Mouse (Mus musculus) testis, adult 2 months (tissue): ENCODE results near the gene Snph. TPM values are rescaled to one million over a fixed set of nuclear protein-coding genes. Genes with fewer than 3 reads are reported as not detected.

Source experiments
- H3K27ac ChIP-seq: fragments of 200-500 bp; 2 replicates; pipeline ENCODE4 v1.5.1; 2012; ENCODE audit warnings: low read depth, low read length; ENCODE audit not compliant: control insufficient read depth, insufficient read depth
- H3K27me3 ChIP-seq: fragments of 200-500 bp; 2 replicates; pipeline ENCODE4 v1.6.1; 2012; ENCODE audit warnings: mild to moderate bottlenecking, low read length, moderate library complexity; ENCODE audit not compliant: control insufficient read depth, insufficient read depth
- H3K36me3 ChIP-seq: fragments of 200-500 bp; 2 replicates; pipeline ENCODE4 v1.6.1; 2012; ENCODE audit warnings: mild to moderate bottlenecking, low read length; ENCODE audit not compliant: control insufficient read depth, insufficient read depth
- H3K4me1 ChIP-seq: fragments of 200-500 bp; 2 replicates; pipeline ENCODE4 v1.6.1; 2012; ENCODE audit warnings: low read length; ENCODE audit not compliant: control insufficient read depth, insufficient read depth
- H3K4me3 ChIP-seq: fragments of 200-500 bp; 2 replicates; pipeline ENCODE4 v1.5.1; 2012; ENCODE audit warnings: low read depth, mild to moderate bottlenecking, low read length, moderate library complexity, mixed read lengths; ENCODE audit not compliant: control insufficient read depth
- CTCF ChIP-seq: fragments of 200-500 bp; IDR thresholded peaks from 2 replicates; pipeline ENCODE4 v1.5.1; 2012; ENCODE audit warnings: low read depth, mild to moderate bottlenecking, inconsistent platforms, low read length, moderate library complexity; ENCODE audit not compliant: control insufficient read depth, insufficient read depth, insufficient replicate concordance
- POLR2A ChIP-seq: fragments of 200-500 bp; IDR thresholded peaks from 2 replicates; pipeline ENCODE4 v1.6.1; 2012; ENCODE audit warnings: low read depth, mild to moderate bottlenecking, inconsistent platforms, low read length, moderate library complexity; ENCODE audit not compliant: control insufficient read depth
- polyA plus RNA-seq: library from polyadenylated mRNA; depleted of rRNA; stranded (reverse); fragments of >200 nt; gene quantifications from 2 replicates; pipeline ENCODE4 v1.2.3, GENCODE M21; 2012

Snph gene
- polyA plus RNA-seq, 1 experiment: 0.20 TPM

DNA sequence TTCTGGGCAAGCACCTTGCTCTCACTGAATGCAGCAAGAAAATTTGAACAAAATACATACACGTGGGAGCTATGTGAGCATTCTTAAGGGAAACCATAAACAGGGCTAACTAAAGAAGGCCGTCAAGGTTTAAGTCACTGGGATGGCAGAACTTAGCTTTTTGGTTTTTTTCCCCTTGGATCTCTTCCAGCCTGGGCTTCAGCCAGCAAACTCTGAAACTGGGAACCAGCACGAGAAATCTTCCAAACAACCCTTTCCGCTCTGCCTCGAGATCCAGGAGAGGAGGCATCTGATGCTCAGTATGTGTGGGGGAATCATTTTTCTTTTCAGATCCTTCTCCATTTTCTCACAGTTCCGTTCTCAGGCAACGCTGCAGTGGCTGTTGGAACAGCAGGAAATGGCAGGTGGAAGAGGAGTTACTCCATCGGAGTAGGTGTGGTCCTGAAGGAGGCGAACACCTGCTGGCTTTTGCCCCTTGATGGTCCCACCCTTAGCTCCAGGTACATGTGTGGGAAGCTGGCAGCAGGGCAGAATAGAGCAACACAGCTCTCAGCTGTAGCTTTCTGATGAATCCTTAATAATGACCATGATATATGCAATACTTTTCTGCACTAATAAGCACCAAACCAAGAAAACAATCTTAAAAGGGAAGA is 3.1 kb upstream of the Snph start:
- Histone ChIP-seq H3K27me3 (no peaks in the 10 kb centered on the region; the same call in 1 of the 2 replicates), H3K4me3 (no peak overlapping the region), H3K36me3 (no peaks in the 10 kb centered on the region), H3K4me1 (peaks cover 2% of the 10 kb centered on the region), H3K27ac (no peak overlapping the region)
- no peak for TF ChIP-seq CTCF
- no peak for TF ChIP-seq POLR2A

DNA sequence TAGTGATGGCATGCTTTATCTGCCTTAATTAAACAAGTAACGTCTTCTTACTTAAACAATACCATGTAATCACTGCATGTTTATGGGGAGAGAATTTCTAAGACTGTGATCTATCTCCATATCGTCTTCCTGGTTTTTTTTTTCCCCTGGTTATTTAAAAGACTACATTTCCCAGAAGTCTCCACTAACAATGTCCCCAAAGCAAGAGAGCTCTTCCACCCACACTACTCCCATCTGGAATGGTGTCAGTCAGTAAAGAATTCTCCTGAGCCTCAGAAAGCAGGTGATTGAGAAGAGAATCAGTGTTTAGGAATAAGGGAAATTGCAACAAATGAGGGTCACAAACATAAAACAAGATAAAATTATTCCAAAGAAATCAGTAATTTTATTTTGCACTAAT is 2.5 kb upstream of the Snph start:
- H3K36me3 ChIP-seq: no peaks in the 10 kb centered on the region
- H3K27ac ChIP-seq: no peak overlapping the region
- no peak overlapping the region for H3K4me3 ChIP-seq
- H3K27me3 ChIP-seq: no peaks in the 10 kb centered on the region; the same call in 1 of the 2 replicates
- TF ChIP-seq CTCF: no peak
- TF ChIP-seq POLR2A: no peak
- peaks cover 2% of the 10 kb centered on the region for H3K4me1 ChIP-seq

DNA sequence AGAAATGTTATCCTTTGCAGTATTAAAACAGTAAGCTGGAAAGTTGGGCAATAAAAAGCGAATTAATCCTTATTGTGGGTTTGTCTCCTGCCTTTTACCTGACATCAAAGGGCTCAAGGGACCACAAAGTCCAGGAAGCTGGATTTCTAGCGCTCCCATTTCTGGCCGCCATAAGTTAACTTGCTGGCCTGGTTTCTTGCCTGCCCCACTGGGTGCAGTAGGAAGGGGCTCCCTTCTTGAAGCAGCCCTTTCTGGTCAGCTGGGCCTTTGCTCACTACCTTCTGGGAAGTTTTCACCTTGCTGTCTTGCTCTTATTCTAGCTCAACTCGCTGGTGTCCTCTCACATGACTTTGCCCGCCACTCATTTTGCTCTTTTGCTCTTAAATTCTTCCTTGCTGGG is 589 bp upstream of the Snph start:
- Histone ChIP-seq H3K36me3 (no peaks in the 10 kb centered on the region), H3K4me1 (peaks cover 2% of the 10 kb centered on the region), H3K4me3 (no peak overlapping the region), H3K27me3 (no peaks in the 10 kb centered on the region; the same call in 1 of the 2 replicates), H3K27ac (no peak overlapping the region)
- no peak for TF ChIP-seq POLR2A
- no peak for TF ChIP-seq CTCF

DNA sequence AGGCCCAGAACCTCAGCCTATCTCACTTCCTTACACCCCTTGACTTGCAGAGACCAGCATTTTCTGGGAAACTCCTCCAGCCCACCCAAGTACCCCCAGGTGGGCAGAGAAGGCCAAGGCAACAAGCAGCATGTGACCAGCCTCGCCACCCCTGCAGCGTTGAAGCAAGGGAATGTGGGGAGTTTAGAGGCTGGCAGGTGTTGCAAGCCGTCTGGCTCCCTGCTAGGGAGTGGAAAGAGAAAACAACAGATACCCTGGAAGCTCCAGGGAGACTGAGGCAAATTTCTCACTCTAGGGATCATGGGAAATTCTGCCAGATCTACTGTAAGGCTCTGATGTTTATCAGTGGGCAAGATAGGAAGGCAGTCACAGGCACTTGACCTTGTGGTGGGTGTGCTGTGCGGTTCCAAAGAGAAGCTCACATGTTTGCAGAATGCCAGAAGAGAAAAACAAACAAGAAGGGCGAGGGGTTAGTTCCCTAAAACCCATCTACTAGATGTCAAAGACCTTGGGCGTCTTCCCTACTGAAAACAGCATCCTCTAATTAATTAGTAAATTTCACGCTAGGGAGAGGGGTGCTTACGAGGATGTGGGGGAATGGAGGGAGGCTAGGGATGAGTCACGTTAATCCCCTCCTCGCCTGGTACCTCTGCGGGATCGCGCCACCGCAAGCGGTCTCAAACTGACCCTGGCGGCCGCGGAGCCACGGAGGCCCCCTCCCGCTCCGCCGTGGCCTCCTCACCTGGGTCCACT is 811 bp downstream of the Snph start:
- peaks cover 2% of the 10 kb centered on the region for H3K4me1 ChIP-seq
- no peaks in the 10 kb centered on the region for H3K36me3 ChIP-seq
- no peaks in the 10 kb centered on the region; the same call in 1 of the 2 replicates for H3K27me3 ChIP-seq
- H3K4me3 ChIP-seq: peak overlapping the region; percentile 26
- TF ChIP-seq CTCF (no peak), POLR2A (no peak)
- no peak overlapping the region for H3K27ac ChIP-seq

- peaks cover 2% of the 10 kb centered on the region for H3K4me1 ChIP-seq
- no peaks in the 10 kb centered on the region; the same call in 1 of the 2 replicates for H3K27me3 ChIP-seq
- TF ChIP-seq POLR2A (no peak), CTCF (no peak)
- no peak overlapping the region for H3K27ac ChIP-seq
- H3K36me3 ChIP-seq: no peaks in the 10 kb centered on the region
- H3K4me3 ChIP-seq: no peak overlapping the region
These were observed 3.1 kb downstream of the Snph start for GRCm38 (mm10) chr2:151629310-151629709.

DNA sequence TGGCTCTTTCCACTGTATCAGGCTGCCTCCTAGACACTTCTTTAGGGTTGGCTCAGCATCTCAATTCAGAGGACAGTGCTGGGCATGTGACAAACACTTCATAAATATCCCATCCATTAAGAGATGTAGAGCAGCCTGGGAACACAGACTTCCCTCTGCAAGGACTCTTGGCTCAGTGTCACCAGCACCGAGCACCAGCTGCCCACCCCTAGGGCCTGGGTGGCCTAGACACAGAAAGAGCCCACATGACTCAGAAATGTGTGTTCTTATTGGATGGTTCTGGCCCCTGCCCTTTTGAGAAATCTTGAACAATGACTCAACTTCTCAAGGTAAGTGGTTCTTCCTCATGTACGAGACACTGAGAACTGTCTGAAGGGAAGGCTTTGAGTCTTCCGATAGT is 4.4 kb downstream of the Snph start:
- TF ChIP-seq POLR2A: no peak
- no peak for TF ChIP-seq CTCF
- H3K4me1 ChIP-seq: peaks cover 2% of the 10 kb centered on the region
- no peak overlapping the region for H3K4me3 ChIP-seq
- H3K27ac ChIP-seq: no peak overlapping the region
- H3K36me3 ChIP-seq: no peaks in the 10 kb centered on the region
- no peaks in the 10 kb centered on the region for H3K27me3 ChIP-seq

- H3K36me3 ChIP-seq: no peaks in the 10 kb centered on the region
- no peak for TF ChIP-seq POLR2A
- no peak for TF ChIP-seq CTCF
- H3K27me3 ChIP-seq: no peaks in the 10 kb centered on the region
- H3K4me1 ChIP-seq: no peaks in the 10 kb centered on the region
- H3K4me3 ChIP-seq: no peak overlapping the region
- H3K27ac ChIP-seq: no peak overlapping the region
These were observed 6.1 kb downstream of the Snph start for GRCm38 (mm10) chr2:151626296-151626695.
